Mouse (Mus musculus) embryonic facial prominence, embryonic 11.5 days (tissue): ENCODE data around the gene Prkca. TPM values are rescaled to one million over a fixed set of nuclear protein-coding genes. Genes with fewer than 3 reads are reported as not detected.

Experiments used
- ATAC-seq: fragments of 200-750 bp; cut with Nextera tagmentation; replicated peaks from 2 replicates; pipeline ENCODE4 v1.8.0; 2017; ENCODE audit warnings: low read depth; ENCODE audit not compliant: insufficient number of reproducible peaks, low FRiP score, low TSS enrichment
- DNase-seq: peaks from one replicate; pipeline ENCODE4 v3.0.0-alpha.2; 2015; ENCODE audit warnings: low spot score
- H3K27ac ChIP-seq: fragments of 300-500 bp; sonication (generic); replicated peaks from 2 replicates; pipeline ENCODE4 v1.5.1; 2014; ENCODE audit warnings: mild to moderate bottlenecking, low read depth, low read length, control low read depth
- H3K27me3 ChIP-seq: fragments of 300-500 bp; sonication (generic); 2 replicates; pipeline ENCODE4 v1.6.1; 2014; ENCODE audit warnings: mild to moderate bottlenecking, low read length, moderate library complexity, mixed read lengths; ENCODE audit not compliant: control insufficient read depth, insufficient read depth
- H3K36me3 ChIP-seq: fragments of 300-500 bp; sonication (generic); replicated peaks from 2 replicates; pipeline ENCODE4 v1.6.1; 2014; ENCODE audit warnings: low read depth, mild to moderate bottlenecking, low read length, moderate library complexity, mixed read lengths; ENCODE audit not compliant: control insufficient read depth, insufficient read depth
- H3K4me1 ChIP-seq: fragments of 300-500 bp; sonication (generic); 2 replicates; pipeline ENCODE4 v1.6.1; 2014; ENCODE audit warnings: low read length, mixed read lengths; ENCODE audit not compliant: control insufficient read depth, insufficient read depth
- H3K4me2 ChIP-seq: fragments of 300-500 bp; sonication (generic); 2 replicates; pipeline ENCODE4 v1.6.1; 2014; ENCODE audit warnings: low read depth, mild to moderate bottlenecking, control low read depth, low read length, moderate library complexity
- H3K4me3 ChIP-seq: fragments of 300-500 bp; sonication (generic); 2 replicates; pipeline ENCODE4 v1.5.1; 2014; ENCODE audit warnings: low read depth, low read length, control low read depth
- H3K9ac ChIP-seq: fragments of 300-500 bp; sonication (generic); replicated peaks from 2 replicates; pipeline ENCODE4 v1.6.1; 2014; ENCODE audit warnings: mild to moderate bottlenecking, control low read depth, low read length
- H3K9me3 ChIP-seq: fragments of 300-500 bp; sonication (generic); replicated peaks from 2 replicates; pipeline ENCODE4 v1.6.1; 2016; ENCODE audit warnings: mild to moderate bottlenecking, low read length, inconsistent platforms, mixed read lengths; ENCODE audit not compliant: control insufficient read depth
- WGBS: fragments of 180-500 bp; shearing (Covaris S2); extraction: QIAGEN DNeasy Blood & Tissue Kit; methylation state at CpG from one replicate; pipeline ENCODE4 v1.1.7; 2014; 5-methylcytosine and 5-hydroxymethylcytosine counted together
- polyA plus RNA-seq: library from polyadenylated mRNA; unstranded; fragments of >200 nt; fragmentation: Nextera tagmentation; extraction: Ambion mirVana; gene quantifications from 2 replicates; pipeline ENCODE4 v1.2.1, GENCODE M21; 2014

The Prkca gene
- polyA plus RNA-seq, 1 experiment from 2014 or later: 7.4 TPM

- H3K9me3 ChIP-seq: no peaks in the 10 kb centered on the region
- no peak overlapping the region for H3K27ac ChIP-seq
- H3K4me3 ChIP-seq: no peak overlapping the region
- H3K4me2 ChIP-seq: no peak overlapping the region
- H3K4me1 ChIP-seq: no peaks in the 10 kb centered on the region
- H3K27me3 ChIP-seq: no peaks in the 10 kb centered on the region
- ATAC-seq (no peak), DNase-seq (no peak)
- WGBS: 95% methylated on average over 10 of the region's 10 CpGs
- H3K9ac ChIP-seq: no peak overlapping the region
- no peaks in the 10 kb centered on the region for H3K36me3 ChIP-seq
These were observed 129.9 kb downstream of the Prkca start for GRCm38 (mm10) chr11:108213783-108214182.

GRCm38 (mm10) chr11:108212638-108213037 is 131.1 kb downstream of the Prkca start:
- Histone ChIP-seq H3K27me3 (no peaks in the 10 kb centered on the region), H3K27ac (no peak overlapping the region), H3K4me1 (no peaks in the 10 kb centered on the region), H3K9me3 (no peaks in the 10 kb centered on the region), H3K4me2 (no peak overlapping the region), H3K9ac (no peak overlapping the region), H3K36me3 (no peaks in the 10 kb centered on the region), H3K4me3 (no peak overlapping the region)
- DNase-seq (no peak), ATAC-seq (no peak)
- WGBS: 89% methylated on average over 5 of the region's 5 CpGs

- 94% methylated on average over 6 of the region's 6 CpGs for WGBS
- Histone ChIP-seq H3K4me2 (no peak overlapping the region), H3K9me3 (no peaks in the 10 kb centered on the region), H3K9ac (no peak overlapping the region), H3K4me1 (no peaks in the 10 kb centered on the region), H3K27ac (no peak overlapping the region), H3K36me3 (no peaks in the 10 kb centered on the region), H3K27me3 (no peaks in the 10 kb centered on the region), H3K4me3 (no peak overlapping the region)
- no peak for ATAC-seq
- no peak for DNase-seq
These were observed 131.7 kb downstream of the Prkca start for GRCm38 (mm10) chr11:108212030-108212429.

GRCm38 (mm10) chr11:108210749-108211148 is 133.0 kb downstream of the Prkca start:
- no peak for DNase-seq
- WGBS: 63% methylated on average over 7 of the region's 7 CpGs

GRCm38 (mm10) chr11:108206602-108207001 is 137.1 kb downstream of the Prkca start:
- H3K4me1 ChIP-seq: no peaks in the 10 kb centered on the region
- H3K4me3 ChIP-seq: no peak overlapping the region
- no peak for DNase-seq
- no peaks in the 10 kb centered on the region for H3K9me3 ChIP-seq
- H3K9ac ChIP-seq: no peak overlapping the region
- H3K36me3 ChIP-seq: no peaks in the 10 kb centered on the region
- WGBS: 93% methylated on average over 2 of the region's 2 CpGs
- no peaks in the 10 kb centered on the region for H3K27me3 ChIP-seq
- no peak for ATAC-seq
- no peak overlapping the region for H3K4me2 ChIP-seq
- no peak overlapping the region for H3K27ac ChIP-seq

More at GRCm38 (mm10) chr11:108210749-108211148, 133.0 kb downstream of the Prkca start:
- no peak overlapping the region for H3K4me3 ChIP-seq
- H3K27ac ChIP-seq: no peak overlapping the region
- no peak for ATAC-seq
- H3K27me3 ChIP-seq: no peaks in the 10 kb centered on the region
- H3K9me3 ChIP-seq: no peaks in the 10 kb centered on the region
- H3K4me1 ChIP-seq: no peaks in the 10 kb centered on the region
- H3K9ac ChIP-seq: no peak overlapping the region
- H3K36me3 ChIP-seq: no peaks in the 10 kb centered on the region
- no peak overlapping the region for H3K4me2 ChIP-seq

GRCm38 (mm10) chr11:108204895-108205248 is 138.9 kb downstream of the Prkca start:
- no peak overlapping the region for H3K9ac ChIP-seq
- 50% methylated on average over 5 of the region's 5 CpGs for WGBS

GRCm38 (mm10) chr11:108204202-108204894 is 139.4 kb downstream of the Prkca start:
- Histone ChIP-seq H3K9ac (no peak overlapping the region), H3K4me3 (no peak overlapping the region), H3K27me3 (no peaks in the 10 kb centered on the region), H3K4me1 (no peaks in the 10 kb centered on the region), H3K4me2 (no peak overlapping the region), H3K36me3 (no peaks in the 10 kb centered on the region), H3K9me3 (no peaks in the 10 kb centered on the region), H3K27ac (no peak overlapping the region)
- DNase-seq: no peak
- no peak for ATAC-seq
- 60% methylated on average over 7 of the region's 7 CpGs for WGBS

More at GRCm38 (mm10) chr11:108204895-108205248, 138.9 kb downstream of the Prkca start:
- no peak overlapping the region for H3K27ac ChIP-seq
- no peaks in the 10 kb centered on the region for H3K9me3 ChIP-seq
- H3K4me3 ChIP-seq: no peak overlapping the region
- no peaks in the 10 kb centered on the region for H3K27me3 ChIP-seq
- ATAC-seq: no peak
- no peak for DNase-seq
- H3K36me3 ChIP-seq: no peaks in the 10 kb centered on the region
- H3K4me1 ChIP-seq: no peaks in the 10 kb centered on the region
- no peak overlapping the region for H3K4me2 ChIP-seq

GRCm38 (mm10) chr11:108202835-108203234 is 140.9 kb downstream of the Prkca start:
- H3K4me2 ChIP-seq: no peak overlapping the region
- H3K36me3 ChIP-seq: no peaks in the 10 kb centered on the region
- H3K4me3 ChIP-seq: no peak overlapping the region
- no peaks in the 10 kb centered on the region for H3K4me1 ChIP-seq
- DNase-seq: no peak
- no peaks in the 10 kb centered on the region for H3K27me3 ChIP-seq
- H3K27ac ChIP-seq: no peak overlapping the region
- H3K9ac ChIP-seq: no peak overlapping the region
- H3K9me3 ChIP-seq: no peaks in the 10 kb centered on the region
- no peak for ATAC-seq
- 92% methylated on average over 7 of the region's 7 CpGs for WGBS
